Mouse (Mus musculus): Measurements from ENCODE around the gene Misp.

DNA sequence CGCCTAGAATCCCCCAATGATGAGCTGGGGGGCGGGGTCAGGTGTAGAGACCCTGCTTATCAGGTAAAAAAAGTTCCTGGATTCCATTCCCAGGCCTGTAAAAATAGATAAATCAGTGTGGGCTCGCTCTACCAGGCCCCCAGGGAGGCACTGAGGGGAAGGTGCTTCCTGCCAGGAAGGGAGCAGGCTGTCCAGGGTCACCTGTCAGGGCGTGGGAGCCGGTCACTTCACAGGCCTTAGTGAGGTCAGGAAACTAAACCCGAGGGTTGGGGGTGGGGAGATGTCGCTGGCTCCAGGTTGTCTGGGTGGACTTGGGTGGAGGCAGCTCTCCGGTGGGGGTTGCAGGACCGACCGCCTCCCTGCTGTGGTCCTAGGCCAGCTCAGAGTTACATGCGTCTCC is 15.2 kb upstream of the Misp start:
- TF ChIP-seq POLR2A (IDR thresholded peaks at IDR 0.05; ENCODE audit: borderline replicate concordance, low read depth, low read length) (no peak), CTCF (IDR thresholded peaks at IDR 0.05; ENCODE audit: low read depth, low read length) (no peak)

Data from bone marrow macrophage, adult 2 months (primary cell).